Mouse (Mus musculus) ovary, postnatal 10 days (tissue): ENCODE results near the gene Bsdc1.

Experiments
- DNase-seq: peaks from one replicate; pipeline ENCODE4 v3.0.0; 2022; ENCODE audit warnings: low spot score

Gene Bsdc1

DNA sequence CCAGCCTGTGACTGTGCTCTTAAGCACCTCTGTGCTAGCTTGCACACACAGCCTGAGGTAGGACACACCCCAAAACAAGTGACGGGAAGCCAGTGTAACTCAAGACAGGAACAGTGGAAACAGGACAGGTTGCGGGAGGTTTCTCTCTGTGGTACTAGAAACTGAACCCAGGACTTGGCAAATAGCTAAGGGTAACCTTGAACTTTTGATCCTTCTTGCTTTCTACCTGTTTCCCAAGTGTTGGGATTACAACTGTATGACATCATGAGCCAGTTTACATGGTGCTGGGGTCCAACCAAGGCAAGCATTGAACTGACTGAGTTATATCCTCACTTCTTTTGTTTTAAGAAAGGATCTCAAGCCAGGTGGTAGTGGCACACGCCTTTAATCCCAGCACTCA lies 18.5 kb downstream of the Bsdc1 start:
- no peak for DNase-seq

DNA sequence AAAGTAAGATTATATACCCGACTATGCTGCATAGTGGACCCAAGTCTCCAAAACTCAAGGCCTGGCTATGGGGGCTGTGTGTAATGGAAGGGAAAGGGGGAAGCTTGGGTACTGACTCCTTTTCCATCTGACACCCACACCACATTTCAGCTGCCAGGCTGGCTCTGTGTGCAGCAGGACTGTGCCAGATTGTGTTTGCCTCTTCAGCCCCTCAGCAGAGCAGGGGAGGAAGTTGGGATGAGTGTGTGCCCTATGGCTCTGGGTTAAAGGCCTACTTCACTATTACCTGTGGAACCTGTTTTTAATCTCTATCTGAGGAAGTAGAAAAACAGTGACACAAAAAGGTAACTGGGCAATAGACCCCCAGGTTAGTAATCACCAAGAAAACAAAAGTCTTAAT lies 19.7 kb downstream of the Bsdc1 start:
- no peak for DNase-seq

DNA sequence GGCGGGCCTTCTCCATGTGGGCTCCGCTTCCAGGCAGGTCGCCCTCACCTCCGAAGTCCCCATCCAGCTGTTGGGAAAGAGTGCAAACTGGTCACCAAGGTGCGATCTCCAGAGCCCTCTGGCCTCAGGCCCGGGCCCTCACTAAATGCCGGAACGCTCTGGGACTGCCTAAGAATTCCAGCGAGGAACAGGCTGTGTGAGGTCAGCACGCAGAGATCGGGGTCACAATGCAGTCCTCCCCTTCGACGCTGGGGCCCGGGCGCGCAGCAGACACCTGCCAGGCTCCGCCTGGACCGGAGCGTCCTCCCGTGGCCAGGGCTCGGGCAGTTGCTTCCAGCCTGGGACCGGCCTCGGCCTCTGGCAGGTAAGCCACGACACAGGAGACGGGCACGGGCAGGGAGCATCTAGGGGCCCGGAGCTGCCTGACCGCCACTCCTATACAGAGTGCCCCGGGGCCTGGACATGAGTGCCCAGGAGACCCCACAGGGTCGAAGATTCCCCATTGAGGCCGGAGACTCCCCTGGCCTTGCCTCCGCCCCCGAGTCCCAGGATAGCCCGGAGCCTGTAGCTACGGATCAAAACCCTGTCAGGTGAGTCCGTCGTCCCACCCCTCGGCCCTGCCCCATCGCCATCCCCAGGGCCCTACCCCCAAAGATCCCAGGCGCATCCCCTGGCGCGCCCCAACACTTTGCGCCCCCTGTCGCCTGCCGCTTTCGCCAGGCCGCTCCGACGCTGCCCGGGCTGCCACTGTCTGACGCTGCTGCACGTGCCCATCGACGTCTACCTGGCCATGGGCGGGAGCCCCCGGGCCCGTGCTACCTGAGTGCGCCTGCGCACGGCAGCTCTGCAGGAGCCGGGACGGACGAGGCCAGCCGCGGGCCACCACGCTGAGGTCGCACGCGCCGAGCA lies 29.8 kb downstream of the Bsdc1 start, which contains the start of the genes Tssk3 and Fam229a:
Gene Tssk3, minus strand, starts transcription at position 51 of the 909 bp plus-strand sequence.
Gene Fam229a, plus strand, starts transcription at position 219 of the 909 bp plus-strand sequence.
- DNase-seq: no peak

DNA sequence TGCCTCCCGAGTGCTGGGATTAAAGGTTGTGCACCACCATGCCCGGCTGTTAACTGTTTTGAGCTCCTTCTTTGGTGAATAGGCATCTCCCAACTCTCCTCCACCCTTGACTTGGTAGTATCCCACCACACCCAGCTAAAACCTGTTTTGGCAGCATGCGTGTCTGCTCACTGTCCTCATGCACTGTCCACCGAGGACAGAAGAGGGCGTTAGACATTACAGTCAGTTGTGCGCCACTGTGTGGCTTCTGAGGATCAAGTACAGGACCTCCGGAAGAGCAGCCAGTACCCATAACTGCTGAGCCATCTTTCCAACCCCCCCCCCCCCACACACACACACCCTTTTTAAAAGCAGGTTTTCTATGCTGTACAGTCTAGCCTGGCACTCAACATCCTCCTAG lies 33.3 kb downstream of the Bsdc1 start:
- DNase-seq: no peak

DNA sequence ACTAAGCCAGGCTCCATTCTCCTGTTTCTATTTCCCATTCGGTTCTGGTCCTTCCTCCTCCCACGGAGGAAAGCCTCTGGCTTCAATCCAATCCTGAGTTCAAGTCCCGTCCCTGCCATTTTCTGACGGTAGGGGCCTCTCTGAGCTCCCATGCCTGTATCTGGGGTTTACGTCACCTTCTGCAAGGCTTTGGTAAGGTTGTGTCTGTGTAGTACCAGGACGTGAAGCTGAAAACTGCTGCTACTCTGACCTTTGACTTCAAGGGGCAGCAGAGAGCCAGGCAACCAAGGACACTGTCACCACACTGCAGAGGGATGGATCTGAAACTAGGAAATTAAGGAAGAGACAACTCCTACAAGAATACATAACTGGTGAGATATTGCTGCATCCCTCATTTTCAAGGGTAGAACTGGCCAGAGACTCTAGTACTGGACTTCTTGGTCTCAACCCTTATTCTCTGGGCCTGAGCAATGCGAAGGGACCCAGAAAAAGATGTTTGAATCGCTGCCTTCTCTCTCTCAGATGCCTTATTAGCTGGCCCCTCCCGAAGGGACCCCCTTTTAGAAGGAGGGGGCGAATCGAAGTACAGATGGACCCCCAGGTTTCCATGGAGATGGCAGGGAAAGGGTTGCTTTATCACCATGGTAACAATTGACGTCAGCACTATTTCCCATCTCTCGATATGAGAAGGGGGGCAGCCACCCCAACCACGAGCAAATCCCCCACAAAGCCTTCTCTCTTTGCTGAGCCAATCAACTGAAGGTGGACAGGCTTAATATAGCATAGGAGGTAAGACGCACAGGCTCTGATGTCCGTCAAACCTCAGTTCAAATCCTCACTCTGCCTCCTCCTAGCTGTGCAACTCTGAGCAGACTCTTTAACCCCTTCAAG lies 34.5 kb downstream of the Bsdc1 start:
- DNase-seq: no peak

DNA sequence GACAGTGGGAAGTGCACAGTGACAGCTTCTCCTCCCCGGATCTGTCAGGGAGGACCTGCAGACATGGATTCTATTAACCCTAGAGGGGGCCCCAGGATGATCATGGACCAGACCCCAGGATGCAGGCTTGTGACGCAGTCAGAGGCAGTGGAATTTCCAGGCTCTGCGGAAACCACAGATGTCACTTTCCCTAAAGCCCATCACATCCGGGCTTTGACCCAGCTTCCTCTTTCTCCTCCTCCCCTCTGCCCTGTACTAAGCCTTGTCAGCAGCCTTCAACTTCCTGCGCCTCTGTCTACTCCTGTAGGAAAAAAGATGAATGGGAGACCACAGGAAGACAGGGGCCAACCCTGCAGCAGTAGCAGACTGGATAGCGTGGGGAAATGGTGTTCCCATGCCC lies 35.2 kb downstream of the Bsdc1 start:
- DNase-seq: no peak

DNA sequence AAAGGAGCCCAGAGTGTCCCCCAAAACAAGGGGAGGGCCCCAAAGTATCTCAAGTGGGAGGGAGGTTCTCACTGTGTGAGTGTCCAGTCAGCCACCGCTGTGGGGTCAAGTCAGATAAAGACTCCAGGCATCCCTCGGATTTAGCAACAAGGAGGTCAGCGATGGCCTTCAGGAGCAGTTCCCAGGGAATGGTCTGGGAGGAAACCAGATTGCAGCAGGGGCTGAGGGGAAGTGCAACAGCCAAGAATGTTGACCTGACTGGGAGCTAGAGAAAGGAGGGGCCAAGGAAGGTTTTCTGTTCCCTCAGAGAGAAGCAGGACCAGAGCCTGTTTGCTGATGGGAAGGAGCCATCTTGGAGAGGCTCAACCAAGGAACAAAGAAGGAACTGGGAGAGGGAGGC lies 37.6 kb downstream of the Bsdc1 start:
- DNase-seq: no peak

DNA sequence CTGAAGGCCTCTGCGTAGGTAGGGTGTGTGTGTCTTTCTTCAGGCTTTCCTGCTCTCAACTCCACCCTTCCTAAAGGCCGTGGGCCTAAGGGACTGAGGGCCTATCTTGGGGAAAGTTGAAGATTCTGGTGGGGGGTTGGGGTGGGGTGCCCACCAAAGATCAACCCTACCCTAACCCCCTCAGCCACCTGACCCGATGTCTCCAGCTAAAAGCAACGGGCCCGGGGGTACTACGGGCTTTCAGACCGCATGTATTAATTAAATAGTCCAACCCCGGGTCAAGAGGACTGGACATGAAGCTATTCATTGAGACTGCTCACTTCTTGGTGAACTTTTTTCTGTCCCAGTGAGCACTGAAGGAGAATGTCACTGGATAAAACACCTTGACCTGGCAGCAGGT lies 38.6 kb downstream of the Bsdc1 start:
- no peak for DNase-seq

DNA sequence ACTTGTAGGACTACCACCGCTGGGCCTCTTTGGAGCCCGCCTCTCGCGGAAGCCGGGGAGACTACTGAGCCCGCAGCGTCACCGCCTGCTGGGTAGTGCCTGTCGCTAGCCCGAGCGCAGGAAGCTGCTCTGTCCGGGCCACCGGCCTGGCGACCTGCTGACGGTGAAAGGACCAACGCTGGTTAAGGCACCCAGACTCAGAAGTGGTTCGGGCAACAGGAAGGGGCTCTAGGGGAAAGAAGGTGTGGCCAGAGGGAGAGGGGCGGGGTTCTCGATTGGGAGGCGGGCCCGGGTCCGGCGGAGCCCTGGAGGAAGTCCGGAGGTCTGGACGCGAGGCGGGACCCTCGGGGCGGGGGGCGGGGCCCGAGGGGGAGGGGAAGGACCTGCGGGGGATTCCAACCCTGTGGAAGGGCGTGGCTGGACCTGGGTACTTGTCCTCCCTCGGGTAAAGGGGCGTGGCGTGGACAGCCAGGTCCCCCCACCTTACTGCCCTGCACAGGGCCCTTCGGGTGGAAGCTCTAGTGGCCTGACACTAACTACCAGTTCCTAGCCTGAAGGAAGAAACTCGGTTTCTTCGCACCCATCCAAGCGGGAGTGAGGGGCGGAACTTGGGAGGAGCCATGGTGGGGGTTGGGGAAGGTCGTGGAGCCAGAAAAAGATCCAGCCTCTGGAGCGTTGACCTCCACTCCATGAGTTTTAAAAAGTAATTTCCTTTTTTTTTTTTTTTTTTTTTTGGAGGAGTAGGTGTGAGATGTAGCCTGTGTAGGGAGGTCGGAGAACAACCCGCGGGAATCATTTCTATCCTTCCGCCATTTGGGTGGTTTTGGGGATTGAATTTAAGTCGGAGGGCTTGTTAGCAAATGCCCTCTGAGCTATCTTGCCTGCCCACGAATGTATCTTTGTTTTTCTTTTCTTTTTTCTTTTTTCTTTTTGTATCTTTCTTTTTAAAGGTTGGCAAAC lies 39.5 kb downstream of the Bsdc1 start:
- DNase-seq: peak; percentile 85

DNA sequence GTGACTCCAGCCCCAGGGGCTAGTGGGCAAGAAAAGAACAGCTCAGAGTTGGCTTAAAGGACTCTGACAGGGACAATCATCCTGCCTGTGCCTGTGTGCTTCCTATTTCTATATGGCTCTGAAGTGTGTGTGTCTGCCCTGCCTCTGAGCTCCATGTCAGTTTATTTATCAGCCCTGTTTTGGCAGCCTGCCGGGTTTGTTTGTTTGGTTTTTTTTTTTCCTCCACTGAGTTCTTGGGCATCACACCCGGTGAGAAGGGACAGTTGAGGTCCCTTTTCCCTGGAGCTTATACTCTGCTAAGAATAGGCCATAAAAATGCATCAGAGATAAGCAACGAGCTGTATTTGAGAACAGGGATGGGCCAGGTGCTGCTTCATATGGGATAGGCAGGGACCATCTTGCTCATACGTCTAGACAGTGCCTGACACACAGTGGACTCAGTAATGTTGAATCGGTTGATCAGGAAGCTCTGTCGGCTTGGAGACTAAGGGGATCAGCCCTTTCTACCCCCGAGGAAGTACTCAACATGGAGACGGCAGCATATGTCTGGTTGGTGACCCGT lies 41.0 kb downstream of the Bsdc1 start:
- DNase-seq: no peak

DNA sequence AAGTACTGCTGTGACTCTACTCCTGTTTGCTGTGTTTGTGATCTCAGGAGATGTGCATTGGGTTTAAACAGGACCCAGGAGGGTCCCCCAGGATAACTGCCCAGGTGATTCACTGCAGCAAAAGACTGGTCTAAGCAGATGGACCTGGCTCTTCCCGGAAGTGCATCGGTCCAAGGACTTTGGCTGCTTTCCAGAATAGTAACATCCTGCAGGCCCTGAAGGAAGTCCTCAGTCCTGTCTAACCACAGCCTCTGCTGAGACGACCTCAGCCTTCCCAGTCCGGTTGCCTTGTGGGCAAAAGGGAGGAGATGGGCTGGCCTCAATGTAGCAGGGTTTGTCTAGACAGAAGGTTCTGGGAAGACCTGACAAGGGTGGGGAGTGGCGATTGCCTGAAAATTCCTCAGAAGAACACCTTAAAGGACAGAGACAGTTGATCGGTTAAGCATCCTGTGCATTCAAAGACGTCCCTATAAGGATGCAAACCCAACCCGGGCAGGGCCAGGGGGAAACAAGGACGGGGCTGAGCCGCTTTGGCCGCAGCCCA lies 41.6 kb downstream of the Bsdc1 start:
- no peak for DNase-seq

DNA sequence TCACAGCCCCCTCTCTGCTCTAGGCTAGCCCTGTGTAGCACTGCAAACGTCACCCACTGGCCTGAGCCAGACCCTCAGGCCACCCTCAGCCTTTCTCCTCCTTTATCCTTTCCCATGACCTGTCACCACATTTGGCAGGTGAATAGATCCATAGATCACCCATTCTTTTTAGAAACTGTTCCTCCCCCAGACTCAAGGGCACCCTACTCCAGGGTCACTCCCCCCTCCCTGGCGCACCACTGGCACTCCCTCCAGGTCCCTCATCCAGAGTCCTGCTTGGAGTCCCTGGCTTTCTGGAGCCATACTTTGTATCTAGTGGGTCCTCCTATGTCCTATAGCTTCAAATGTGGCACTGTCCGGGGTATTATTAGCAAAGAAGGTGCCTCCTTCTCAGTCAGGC lies 44.1 kb downstream of the Bsdc1 start:
- DNase-seq: no peak

DNA sequence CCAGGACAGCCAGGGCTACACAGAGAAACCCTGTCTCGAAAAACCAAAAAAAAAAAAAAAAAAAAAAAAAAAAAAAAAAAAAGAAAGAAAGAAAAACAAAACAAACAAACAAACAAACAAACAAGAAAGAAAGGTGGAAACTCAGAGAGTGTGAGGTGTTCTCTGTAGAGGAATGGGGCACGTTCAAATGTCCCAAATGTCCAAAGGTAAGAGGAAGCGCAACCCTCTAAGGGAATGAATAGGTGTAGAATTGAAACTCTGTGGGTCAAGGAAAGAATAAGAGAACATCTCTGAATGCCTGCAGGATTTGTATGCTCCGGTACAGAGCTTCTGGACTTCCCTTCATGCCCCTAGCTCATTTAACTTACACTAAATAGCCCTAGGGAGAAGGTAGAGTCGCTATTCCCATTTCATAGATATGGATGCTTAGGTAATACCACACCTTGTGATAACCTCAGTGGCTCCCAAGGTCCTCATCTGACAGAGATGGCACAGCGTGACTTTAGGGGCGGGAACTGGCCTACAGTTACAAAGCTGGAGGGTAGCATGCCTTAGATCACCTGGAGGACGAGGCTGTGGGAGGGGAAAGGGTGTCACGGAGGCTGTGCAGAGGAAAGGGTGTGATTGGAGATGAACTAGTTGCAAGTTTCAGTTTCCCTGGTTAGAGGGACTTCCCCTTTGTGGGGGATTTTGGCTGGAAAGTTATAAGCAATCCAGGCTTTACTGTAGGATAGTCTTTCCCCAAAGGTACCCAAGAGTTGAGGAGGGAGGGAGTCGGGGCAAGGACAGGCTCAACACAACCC lies 46.3 kb downstream of the Bsdc1 start:
- no peak for DNase-seq

DNA sequence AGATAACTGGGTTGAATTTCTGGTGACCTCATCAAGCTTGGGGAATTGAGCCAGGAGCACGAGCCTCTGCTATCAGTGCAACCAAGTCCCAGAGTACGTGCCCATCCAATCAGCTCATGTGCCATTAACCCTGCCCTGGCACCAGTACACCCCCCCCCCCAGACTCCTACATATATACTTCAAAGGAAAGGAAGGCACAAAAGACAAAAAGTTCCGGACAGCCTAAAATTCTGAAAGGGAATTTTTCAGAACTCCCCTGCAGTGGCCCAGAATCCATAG lies 46.8 kb downstream of the Bsdc1 start:
- no peak for DNase-seq

DNA sequence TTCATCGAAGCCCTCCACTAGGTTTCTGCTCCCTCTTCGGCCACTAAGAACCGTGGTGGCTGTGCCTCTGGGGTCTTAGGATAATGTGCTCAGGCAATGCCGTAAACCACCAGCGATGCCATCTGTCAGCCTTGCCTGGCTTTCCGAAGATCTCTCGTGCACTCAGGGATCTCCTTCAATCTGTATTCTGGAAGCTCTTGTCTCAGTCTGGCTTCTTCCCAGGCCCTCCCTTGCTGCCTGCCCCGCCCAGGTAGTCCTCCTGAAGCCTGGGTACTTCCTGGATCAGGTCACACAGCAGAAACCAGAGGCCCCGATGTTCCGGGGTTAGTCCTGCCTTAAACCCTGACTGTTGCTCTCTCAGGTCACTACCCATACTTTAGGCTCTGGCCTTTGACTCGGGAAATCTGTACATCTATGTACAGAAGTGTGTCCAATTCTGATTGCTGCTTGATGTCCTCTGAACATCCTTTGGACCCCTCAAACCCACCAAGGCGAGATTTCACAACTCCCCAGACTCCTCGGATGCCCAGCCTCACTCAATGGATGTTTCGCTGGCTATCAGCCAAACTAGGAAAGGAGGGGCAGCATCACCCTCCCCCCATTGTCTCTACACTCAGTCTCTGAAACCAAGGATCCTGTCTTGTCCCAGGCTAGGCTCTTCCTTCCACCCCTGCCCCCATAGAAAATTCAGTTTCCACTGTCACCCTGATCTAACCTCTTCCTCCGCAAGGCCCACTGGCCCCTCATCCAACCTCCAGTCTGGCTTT lies 47.6 kb downstream of the Bsdc1 start:
- DNase-seq: no peak

DNA sequence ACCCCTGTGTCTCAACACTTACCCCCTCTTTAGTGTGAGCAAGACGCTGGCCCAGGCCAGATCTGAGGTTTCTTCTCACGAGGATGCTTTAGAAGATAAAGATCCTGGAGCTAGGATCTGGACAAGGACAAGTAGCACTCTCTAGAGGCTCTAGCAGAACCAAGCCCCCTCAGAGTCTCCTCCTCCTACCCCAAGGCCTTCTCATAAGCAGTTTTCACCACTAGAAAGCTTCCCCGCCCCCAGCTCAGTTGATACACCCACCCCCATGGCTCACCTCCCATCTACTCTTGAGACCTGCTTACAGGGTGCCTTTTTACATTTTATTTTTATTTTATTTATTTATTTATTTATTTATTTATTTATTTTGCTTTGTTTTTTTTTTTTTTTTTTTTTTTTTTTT lies 48.3 kb downstream of the Bsdc1 start:
- DNase-seq: no peak

DNA sequence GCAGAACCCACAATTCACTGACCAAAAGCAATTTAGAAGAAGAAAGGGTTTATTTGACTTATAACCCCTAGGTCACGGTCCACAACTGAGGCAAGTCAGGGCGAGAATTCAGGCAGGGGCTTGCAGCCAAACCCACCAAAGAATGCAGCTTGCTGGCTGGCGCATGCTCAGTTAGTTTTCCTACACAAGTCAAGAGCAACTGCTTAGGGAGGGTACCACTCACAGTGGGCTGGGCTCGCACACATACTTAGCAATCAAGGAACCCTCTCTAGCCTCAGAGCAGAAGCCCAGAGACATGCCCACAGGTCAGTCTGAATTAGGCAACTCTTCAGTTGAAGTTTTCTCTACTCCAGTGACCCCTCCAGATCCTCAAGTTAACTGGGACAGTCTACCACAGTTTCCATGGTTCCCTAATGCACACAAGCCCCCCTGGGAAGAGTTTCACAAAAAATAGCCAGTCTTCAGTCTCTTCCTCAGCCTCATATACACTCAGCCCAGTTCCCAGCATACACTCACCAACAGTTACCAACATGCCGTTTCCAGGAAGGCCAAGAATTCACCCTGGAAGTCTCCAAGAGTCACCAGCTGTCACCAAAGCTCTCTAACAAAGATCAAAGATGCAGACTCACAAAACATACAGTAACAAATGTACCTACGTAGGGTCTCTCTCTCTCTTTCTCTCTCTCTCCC lies 49.5 kb downstream of the Bsdc1 start:
- no peak for DNase-seq

DNA sequence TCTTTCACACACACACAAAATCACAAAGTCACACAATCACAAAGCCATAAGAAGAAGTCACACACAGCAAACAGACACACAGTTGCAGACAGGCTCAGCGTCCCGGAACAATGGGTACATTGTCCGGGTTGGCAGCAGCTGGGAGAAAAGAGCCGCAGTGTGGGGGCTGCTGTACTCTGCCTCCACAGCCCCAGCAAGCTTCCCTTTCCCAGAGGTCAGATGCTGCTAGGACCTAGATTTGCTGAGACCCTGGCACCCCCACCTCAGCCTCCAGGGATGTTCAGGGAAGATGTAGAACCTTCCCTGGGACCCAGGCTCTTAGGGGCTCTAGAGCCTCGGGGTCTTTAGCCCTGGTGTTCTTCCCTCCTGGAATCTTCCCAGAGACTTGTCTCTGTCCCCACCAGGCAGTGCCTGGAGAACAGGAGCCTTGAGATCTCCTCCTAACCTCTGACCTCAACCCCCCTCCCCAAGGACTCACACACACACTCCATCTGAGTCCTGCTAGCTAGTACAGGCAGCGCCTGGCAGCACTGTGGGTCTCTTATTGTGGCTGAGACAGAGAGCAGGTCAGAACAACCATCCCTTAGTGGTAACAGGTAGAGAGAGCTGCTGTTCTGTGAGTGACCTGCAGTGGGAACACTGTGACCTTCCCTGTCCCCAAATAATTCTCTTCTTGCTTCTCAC lies 50.2 kb downstream of the Bsdc1 start:
- DNase-seq: no peak
